Mouse (Mus musculus): ENCODE measurements around the gene Eps15.
A peak's percentile ranks its signal among the peaks of the same experiment; 100 is the strongest.
"Not testable (repeated sequence)": the region's sequence is repeated elsewhere in the genome, so short reads cannot be mapped to it uniquely, and the experiment has no call there.

Gene Eps15

GRCm38 (mm10) chr4:109404908-109405307, 124.8 kb downstream of the Eps15 start:
- not testable (repeated sequence) for DNase-seq

GRCm38 (mm10) chr4:109405415-109405814, 125.3 kb downstream of the Eps15 start:
- no peak for DNase-seq

- DNase-seq, result peak; percentile 54 to 58
These were observed 126.0 kb downstream of the Eps15 start for GRCm38 (mm10) chr4:109406054-109406485.

DNA sequence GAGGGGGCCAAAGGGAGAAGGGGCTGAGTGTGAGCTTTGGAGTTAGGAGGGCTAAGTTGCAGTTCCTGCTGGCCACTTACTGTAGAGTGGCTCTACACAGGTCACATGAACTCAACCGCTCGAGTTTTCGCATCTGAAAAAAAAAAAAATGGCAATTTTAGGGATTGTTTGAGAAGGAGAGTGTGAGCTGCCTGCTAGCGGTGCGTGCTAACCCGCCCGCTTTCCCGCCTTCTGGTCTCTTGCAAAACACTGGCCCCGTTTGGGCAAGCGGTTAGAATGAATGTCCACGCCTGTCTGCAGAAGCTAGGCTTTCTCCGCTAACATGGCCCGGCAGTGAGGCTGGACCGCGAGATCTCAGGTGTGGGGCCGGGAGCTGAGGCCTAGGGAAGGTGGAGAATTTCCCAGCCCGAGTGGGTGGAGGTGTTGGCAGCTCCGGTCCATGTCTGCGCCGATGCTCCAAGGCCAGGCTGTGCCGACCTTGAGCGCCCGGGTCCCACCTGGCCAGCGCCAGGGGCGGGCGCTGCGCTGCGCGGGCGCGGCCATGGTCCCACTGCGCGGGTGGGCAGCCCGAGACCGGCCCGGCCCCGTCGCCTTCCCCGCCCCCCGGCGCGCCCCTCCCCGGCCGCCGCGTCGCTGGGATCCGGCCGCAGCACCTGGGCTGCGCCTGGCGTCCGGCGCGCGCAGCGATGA, 126.6 kb downstream of the Eps15 start, which contains the start of gene Ttc39a:
Gene Ttc39a, plus strand, starts transcription at position 138 of the 690 bp plus-strand sequence.
- peak; percentile 17 to 19 for DNase-seq

- no peak for DNase-seq
These were observed 127.1 kb downstream of the Eps15 start for GRCm38 (mm10) chr4:109407176-109407520.

- no peak for DNase-seq
These were observed 127.8 kb downstream of the Eps15 start for GRCm38 (mm10) chr4:109407701-109408485.

GRCm38 (mm10) chr4:109410681-109411376, 130.8 kb downstream of the Eps15 start:
- no peak for DNase-seq

- DNase-seq, result no peak
These were observed 131.4 kb downstream of the Eps15 start for GRCm38 (mm10) chr4:109411377-109411967.

- DNase-seq, result no peak
These were observed 132.2 kb downstream of the Eps15 start for GRCm38 (mm10) chr4:109412233-109412632.

- no peak for DNase-seq
These were observed 137.9 kb downstream of the Eps15 start for GRCm38 (mm10) chr4:109417998-109418397.

- DNase-seq, result peak; percentile 55 to 80
These were observed 138.9 kb downstream of the Eps15 start for GRCm38 (mm10) chr4:109419017-109419416.

DNA sequence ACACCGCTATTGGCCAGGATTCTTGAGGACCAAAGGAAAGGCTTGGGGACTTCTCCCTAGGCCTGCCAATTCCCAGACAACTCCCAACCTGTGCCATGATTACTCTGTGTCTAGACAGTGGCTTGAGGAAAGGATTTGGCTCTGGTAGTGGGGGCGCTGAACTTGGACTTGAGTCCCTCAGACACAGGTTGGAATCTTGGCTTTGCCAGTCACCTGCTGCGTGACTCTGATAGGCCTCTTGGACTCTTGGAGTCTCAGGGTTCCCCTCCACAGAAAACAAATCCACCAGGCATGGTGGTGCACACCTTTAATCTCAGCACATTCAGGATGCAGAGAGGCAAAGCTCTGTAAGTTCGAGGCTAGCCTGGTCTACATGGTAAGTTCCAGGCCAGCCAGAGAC, 139.5 kb downstream of the Eps15 start:
- DNase-seq, result peak; percentile 53 to 69

GRCm38 (mm10) chr4:109420138-109420795, 140.2 kb downstream of the Eps15 start:
- DNase-seq, result no peak

DNA sequence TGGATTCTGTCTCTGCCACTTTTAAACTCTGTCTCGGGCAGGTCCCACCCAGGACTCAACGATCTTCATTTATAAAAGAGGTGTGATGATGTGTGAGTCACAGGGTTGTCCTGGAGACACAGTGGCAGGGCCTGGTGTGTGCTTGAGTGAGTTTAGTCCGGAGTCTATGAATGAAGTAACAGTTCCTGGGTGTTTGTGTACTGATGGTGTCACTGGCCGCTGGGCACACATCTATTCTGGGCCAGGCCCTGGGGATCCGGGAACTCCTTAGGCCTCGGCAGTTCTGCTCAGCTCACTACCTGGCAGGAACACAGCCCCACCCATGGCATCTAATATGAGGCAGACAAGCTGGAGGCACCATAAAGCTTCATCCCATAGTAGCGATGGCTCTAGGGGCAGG, 141.5 kb downstream of the Eps15 start:
- no peak for DNase-seq

DNA sequence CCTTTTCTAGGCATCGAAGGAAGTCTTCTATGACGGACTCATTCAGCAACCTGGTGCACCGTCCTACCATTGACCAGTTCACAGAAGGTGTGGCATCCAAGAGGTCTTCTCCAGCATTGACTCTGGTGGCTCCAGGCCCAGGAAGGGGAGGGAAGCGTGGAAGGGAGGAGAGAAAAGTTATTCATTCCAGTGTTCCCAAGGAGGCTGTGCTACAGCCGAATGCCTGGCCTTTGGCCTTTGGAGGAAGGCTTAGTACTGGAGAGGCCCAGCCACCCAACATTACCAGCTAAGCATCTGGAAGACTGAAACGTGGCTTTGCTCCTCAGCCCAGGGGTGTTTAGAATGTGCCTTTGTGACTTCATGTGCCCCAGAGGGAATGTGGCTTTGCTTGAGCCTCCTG, 142.4 kb downstream of the Eps15 start:
- peak; percentile 70 for DNase-seq

DNA sequence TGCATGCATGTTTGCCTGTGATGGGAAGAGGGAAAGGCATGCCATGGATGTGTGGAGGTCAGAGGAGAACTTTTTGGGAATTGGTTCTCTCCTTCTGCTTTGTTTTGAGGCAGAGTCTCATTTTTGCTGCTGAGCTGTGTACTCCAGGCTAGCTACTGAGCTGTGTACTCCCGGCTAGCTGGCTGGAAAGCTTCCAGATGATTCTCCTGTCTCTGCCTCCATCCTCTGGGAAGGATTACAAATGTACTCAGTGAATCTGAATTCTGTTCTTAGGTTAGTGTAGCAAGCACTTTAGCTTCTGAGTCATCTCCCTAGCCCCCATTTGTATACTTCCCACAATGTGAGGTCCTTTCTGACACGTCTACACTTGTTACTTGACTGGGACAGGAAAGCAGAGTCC, 143.4 kb downstream of the Eps15 start:
- DNase-seq, result no peak

- DNase-seq, result no peak
These were observed 147.0 kb downstream of the Eps15 start for GRCm38 (mm10) chr4:109427058-109427457.

GRCm38 (mm10) chr4:109430250-109430649, 150.2 kb downstream of the Eps15 start:
- no peak for DNase-seq

- DNase-seq, result peak; percentile 57
These were observed 150.8 kb downstream of the Eps15 start for GRCm38 (mm10) chr4:109430854-109431253.

DNA sequence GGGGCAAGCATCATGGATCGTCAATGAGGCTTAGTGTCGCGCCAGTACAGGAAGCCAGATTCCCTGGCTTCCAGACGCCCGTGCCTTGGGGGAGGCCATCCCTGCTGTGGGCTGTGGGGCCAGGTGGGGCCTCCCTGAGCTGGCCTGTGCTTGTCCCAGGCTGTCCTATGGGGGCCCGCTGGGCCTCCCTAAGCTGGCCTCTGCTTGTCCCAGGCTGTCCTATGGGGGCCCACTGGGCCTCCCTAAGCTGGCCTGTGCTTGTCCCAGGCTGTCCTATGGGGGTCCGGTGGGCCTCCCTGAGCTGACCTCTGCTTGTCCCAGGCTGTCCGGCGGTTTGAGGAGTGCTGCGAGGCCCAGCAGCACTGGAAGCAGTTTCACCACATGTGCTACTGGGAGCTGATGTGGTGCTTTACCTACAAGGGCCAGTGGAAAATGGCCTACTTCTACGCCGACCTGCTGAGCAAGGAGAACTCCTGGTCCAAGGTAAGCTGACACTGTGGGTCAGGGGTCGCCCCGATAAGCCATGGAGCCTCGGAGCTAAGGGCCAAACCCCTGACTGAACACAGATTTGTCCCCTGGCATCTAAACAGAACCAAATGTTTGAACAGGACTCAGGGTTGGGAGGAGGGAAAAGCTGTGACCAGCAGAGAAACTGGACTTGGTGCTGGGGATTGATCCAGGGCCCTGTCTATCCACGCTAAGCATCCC, 152.8 kb downstream of the Eps15 start:
- no peak for DNase-seq

DNA sequence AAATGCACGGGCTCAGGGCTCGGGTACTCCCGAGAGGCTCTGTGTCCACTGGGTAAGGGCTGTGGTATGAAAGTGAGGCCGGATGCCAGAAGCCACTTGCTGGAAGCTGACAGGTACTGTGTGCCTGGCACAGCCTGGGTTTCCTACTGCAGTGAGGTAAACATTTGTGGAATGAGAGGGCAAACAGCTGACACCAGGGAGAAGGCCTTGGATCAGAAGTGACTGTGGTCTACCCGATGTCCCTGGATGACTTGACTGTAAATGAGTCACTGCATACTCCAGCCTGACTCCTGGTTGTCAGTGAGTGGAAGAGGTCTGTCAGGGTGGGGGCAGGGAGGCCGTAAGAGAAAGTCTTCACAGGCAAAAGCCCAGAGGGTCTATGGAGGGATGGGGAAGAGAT, 153.6 kb downstream of the Eps15 start:
- peak in 1 of 2 experiments; percentile 72 for DNase-seq

DNA sequence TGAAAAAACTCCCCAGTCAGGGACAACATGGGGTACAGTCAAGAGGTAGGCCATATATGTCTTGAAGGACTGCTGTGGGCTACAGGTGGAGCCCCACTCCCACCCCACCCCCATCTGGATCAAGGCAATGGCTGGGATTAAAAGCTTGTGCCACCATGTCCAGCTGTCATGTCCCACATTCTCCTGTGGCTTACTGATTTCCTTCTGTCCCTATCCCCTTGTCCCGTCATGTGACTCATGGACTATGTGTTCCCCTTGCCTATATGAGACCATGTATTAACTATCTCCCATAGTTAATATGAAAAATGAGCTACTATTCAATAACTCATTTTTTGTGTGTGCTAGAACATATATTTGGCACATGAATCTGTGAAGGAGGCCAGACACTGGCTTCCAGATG, 154.2 kb downstream of the Eps15 start:
- no peak for DNase-seq
